Mouse (Mus musculus): ENCODE results near the gene Atp1a4.

Gene Atp1a4

GRCm38 (mm10) chr1:172192217-172192616 is 66.0 kb downstream of the Atp1a4 start:
- DNase-seq = no peak

GRCm38 (mm10) chr1:172191578-172191977 is 66.6 kb downstream of the Atp1a4 start:
- no peak for DNase-seq

DNA sequence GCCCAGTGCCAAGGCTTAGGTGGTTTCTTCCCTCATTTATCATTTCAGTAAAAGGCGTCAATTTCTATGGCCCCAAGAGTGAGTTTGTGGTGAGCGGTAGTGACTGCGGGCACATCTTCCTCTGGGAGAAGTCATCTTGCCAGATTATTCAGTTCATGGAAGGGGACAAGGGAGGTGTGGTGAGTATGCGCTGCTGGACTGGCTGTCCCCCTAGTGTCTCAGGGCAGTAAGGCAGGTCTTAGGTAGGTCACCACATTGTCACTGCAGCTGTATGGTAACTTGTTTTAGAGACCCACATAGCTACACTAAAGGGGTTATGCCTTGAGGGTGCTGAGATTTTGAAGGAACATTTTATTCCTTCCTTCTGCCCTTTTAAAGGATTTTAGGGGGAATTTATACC is 69.3 kb downstream of the Atp1a4 start:
- DNase-seq = peak; percentile 36

GRCm38 (mm10) chr1:172186401-172187289 is 71.6 kb downstream of the Atp1a4 start:
- DNase-seq = no peak

- no peak for DNase-seq
Observed at GRCm38 (mm10) chr1:172183915-172184314, 74.3 kb downstream of the Atp1a4 start.

DNA sequence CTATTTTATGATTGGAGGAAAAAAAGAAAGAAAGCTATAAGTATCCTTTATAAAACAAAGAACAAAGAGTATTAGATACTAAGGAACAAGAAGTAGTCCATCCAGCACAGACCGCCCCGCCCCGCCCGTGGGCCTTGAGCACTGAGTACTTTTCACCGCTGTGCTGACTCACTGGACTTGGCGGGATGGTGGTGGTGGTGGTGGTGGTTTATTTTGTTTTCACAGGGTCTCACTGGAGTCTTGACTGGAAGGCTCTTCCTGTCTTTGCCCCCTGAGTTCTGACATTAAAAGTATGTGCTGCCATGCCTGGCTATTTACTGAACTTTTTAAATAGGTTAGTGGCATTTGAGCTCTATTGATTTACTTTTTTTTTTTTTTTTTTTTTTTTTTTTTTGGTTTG is 75.2 kb downstream of the Atp1a4 start:
- no peak for DNase-seq

DNA sequence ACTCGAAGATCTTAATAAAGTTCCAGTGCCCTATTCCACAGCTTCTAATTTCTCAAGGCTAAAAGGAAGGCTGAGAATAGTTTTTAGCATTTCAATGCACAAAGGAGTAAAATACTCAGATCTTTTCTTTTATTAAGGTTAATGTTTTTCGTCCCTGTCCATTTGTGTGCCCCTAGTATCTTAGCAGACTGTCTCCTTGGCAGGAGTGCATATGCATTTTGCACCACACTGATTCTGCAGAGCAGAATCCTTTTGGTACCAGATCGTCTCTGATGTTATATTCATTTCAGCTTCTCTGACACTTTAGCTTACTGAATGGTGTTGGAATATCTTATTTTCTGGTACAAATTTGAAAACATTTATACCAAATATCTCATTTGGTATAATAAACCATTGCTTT is 76.4 kb downstream of the Atp1a4 start:
- no peak for DNase-seq

GRCm38 (mm10) chr1:172180881-172181280 is 77.3 kb downstream of the Atp1a4 start:
- no peak for DNase-seq

DNA sequence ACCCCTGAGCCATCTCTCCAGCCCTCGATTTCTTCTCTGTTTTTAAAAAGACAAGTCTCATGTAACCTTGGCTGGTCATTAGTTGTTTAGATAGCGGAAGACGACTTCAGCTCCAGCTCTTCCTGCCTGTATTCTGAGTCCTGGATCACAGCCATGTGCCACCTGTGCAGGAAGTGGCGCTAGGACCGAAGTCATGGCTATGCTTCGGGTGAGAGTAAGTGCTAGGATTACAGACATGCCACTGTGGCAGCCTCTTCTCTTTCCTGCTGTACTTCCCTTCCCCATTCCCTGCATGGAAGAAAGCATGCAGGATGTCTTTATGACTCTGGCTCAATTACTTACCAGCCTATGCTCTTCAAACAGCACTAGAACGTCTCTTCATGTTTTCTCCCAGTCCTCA is 79.1 kb downstream of the Atp1a4 start:
- no peak for DNase-seq

DNA sequence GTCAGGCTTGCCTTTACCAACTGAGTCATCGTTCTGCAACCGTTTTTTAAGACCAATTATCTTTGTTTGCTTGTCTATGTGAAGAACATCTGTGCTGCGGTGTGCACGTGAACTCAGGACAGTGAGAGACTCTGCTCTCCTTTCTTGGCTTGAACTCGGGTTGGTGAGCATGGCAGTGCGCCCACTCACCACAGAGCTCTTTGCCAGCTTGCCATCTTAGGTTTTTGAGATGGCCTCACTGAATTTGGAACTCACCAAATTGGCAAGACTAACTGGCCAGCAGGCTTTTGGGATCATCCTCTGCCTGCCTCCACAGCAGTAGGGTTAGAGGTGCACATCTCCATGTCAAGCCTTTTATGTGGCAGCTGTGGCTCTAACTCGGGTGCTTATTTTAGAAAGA is 80.4 kb downstream of the Atp1a4 start:
- no peak for DNase-seq
